Mouse (Mus musculus): ENCODE measurements around the gene Prtg. TPM values are rescaled to one million over a fixed set of nuclear protein-coding genes. Genes with fewer than 3 reads are reported as not detected.

Prtg gene
- total and polyA plus RNA-seq, 3 experiments: not detected

DNA sequence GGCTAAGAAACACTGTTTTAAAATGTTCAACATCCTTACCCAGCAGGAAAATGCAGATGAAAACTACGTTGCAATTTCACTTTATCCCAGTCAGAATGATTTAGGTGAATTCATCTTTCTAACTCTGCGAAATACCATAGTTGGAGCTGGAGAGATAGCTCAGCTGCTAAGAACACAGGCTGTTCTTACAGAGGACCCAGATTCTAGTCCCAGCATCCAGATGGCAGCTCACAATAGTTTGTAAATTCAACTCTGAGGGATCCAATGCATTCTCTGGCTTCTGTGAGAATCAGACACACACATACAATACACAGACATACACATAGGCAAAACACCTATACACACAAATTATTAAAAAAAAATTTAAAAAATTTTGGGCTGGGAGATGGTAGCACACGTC is 11.4 kb upstream of the Prtg start:
- Histone ChIP-seq H3K27me3 (ENCODE audit: control insufficient read depth in 1 of 2, insufficient read depth in 2 of 2, low read length in 2 of 2) (no peaks in the 10 kb centered on the region), H3K79me2 (ENCODE audit: control insufficient read depth, insufficient read depth, low read length, poor library complexity) (no peaks in the 10 kb centered on the region), H3K27ac (ENCODE audit: control insufficient read depth, low read depth, low read length) (no peak overlapping the region), H3K4me1 (ENCODE audit: control insufficient read depth in 1 of 2, insufficient read depth in 2 of 2, low read length in 2 of 2) (peaks cover 0 to 10% of the 10 kb centered on the region in 2 experiments; a peak in 1 of 4 replicates), H3K9me3 (replicated peaks; ENCODE audit: insufficient read depth, low read length) (no peaks in the 10 kb centered on the region), H3K36me3 (ENCODE audit: control insufficient read depth in 1 of 2, insufficient read depth in 2 of 2, low read length in 2 of 2) (0 out of 4 replicates have a peak, but pooled peaks cover 0 to 4% of the 10 kb centered on the region in 2 experiments), H3K9ac (ENCODE audit: control insufficient read depth, low read depth, low read length, poor library complexity, severe bottlenecking) (no peak overlapping the region), H3K4me3 (ENCODE audit: control insufficient read depth in 1 of 2, insufficient read depth in 1 of 2, low read depth in 2 of 2, low read length in 2 of 2) (no peak overlapping the region)
- no peak for DNase-seq (ENCODE audit: low read depth, low spot score)
- TF ChIP-seq GABPA (IDR thresholded peaks at IDR 0.05; ENCODE audit: low read depth, low read length): no peak
- TF ChIP-seq MYB (IDR thresholded peaks at IDR 0.05; ENCODE audit: low read depth, low read length): no peak
- no peak for TF ChIP-seq USF2 (IDR thresholded peaks at IDR 0.05; ENCODE audit: borderline replicate concordance in 1 of 2, insufficient read depth in 1 of 2, low read depth in 1 of 2, low read length in 2 of 2)
- no peak for TF ChIP-seq POLR2AphosphoS5 (IDR thresholded peaks at IDR 0.05; ENCODE audit: borderline replicate concordance, low read depth, low read length)

GRCm38 (mm10) chr9:72797136-72797621 is 9.5 kb upstream of the Prtg start:
- H3K9ac ChIP-seq (ENCODE audit: control insufficient read depth, low read depth, low read length, poor library complexity, severe bottlenecking): no peak overlapping the region
- TF ChIP-seq CHD2 (IDR thresholded peaks at IDR 0.05; ENCODE audit: low read length) (no peak), MAFK (IDR thresholded peaks at IDR 0.05; ENCODE audit: borderline replicate concordance, low read depth, low read length) (no peak), SMC3 (IDR thresholded peaks at IDR 0.05; ENCODE audit: low read depth, low read length) (no peak), POLR2AphosphoS5 (IDR thresholded peaks at IDR 0.05; ENCODE audit: borderline replicate concordance, low read depth, low read length) (no peak), MAZ (IDR thresholded peaks at IDR 0.05; ENCODE audit: low read depth, low read length) (no peak), EP300 (IDR thresholded peaks at IDR 0.05; ENCODE audit: low read depth in 1 of 2, low read length in 2 of 2) (no peak), USF1 (IDR thresholded peaks at IDR 0.05; ENCODE audit: low read depth, low read length) (no peak), JUND (IDR thresholded peaks at IDR 0.05; ENCODE audit: low read depth, low read length) (no peak), NELFE (IDR thresholded peaks at IDR 0.05; ENCODE audit: low read depth, low read length) (no peak), ZC3H11A (IDR thresholded peaks at IDR 0.05; ENCODE audit: low read depth, low read length) (no peak), POLR2AphosphoS2 (IDR thresholded peaks at IDR 0.05; ENCODE audit: low read length) (no peak), MEF2A (IDR thresholded peaks at IDR 0.05; ENCODE audit: extremely low read depth, insufficient replicate concordance, low read depth, low read length, poor library complexity, severe bottlenecking) (no peak), ETS1 (IDR thresholded peaks at IDR 0.05; ENCODE audit: low read depth, low read length) (no peak)
- no peak overlapping the region for H3K4me3 ChIP-seq (ENCODE audit: control insufficient read depth in 1 of 2, insufficient read depth in 1 of 2, low read depth in 2 of 2, low read length in 2 of 2)
- peak; percentile 57 for DNase-seq (ENCODE audit: low read depth, low spot score)
- no peaks in the 10 kb centered on the region for H3K4me1 ChIP-seq (ENCODE audit: control insufficient read depth in 1 of 2, insufficient read depth in 2 of 2, low read length in 2 of 2)
- H3K79me2 ChIP-seq (ENCODE audit: control insufficient read depth, insufficient read depth, low read length, poor library complexity): no peaks in the 10 kb centered on the region
- H3K27ac ChIP-seq (ENCODE audit: control insufficient read depth, low read depth, low read length): no peak overlapping the region
- H3K9me3 ChIP-seq (replicated peaks; ENCODE audit: insufficient read depth, low read length): no peaks in the 10 kb centered on the region
- H3K27me3 ChIP-seq (ENCODE audit: control insufficient read depth in 1 of 2, insufficient read depth in 2 of 2, low read length in 2 of 2): no peaks in the 10 kb centered on the region; a peak in 1 of 4 replicates
- no peaks in the 10 kb centered on the region for H3K36me3 ChIP-seq (ENCODE audit: control insufficient read depth in 1 of 2, insufficient read depth in 2 of 2, low read length in 2 of 2)

Measured in MEL (cell line).